Mouse (Mus musculus) forebrain, embryonic 11.5 days (tissue): ENCODE data around the gene Arid1b. TPM values are rescaled to one million over a fixed set of nuclear protein-coding genes. Genes with fewer than 3 reads are reported as not detected.

ENCODE experiments used
- ATAC-seq: fragments of 200-750 bp; cut with Nextera tagmentation; replicated peaks from 2 replicates; pipeline ENCODE4 v1.8.0; 2017; ENCODE audit warnings: moderate TSS enrichment; ENCODE audit not compliant: low FRiP score
- DNase-seq: peaks from one replicate; pipeline ENCODE4 v3.0.0-alpha.2; 2017; ENCODE audit warnings: low spot score
- H3K27ac ChIP-seq: fragments of 300-500 bp; sonication (generic); 2 replicates; pipeline ENCODE4 v1.5.1; 2014; ENCODE audit warnings: low read depth, low read length
- H3K27me3 ChIP-seq: fragments of 300-500 bp; sonication (generic); 2 replicates; pipeline ENCODE4 v1.6.1; 2014; ENCODE audit warnings: mild to moderate bottlenecking, low read length, mixed read lengths; ENCODE audit not compliant: control insufficient read depth, insufficient read depth
- H3K36me3 ChIP-seq: fragments of 300-500 bp; sonication (generic); 2 replicates; pipeline ENCODE4 v1.6.1; 2014; ENCODE audit warnings: mild to moderate bottlenecking, low read length, moderate library complexity, mixed read lengths; ENCODE audit not compliant: control insufficient read depth, insufficient read depth
- H3K4me1 ChIP-seq: fragments of 300-500 bp; sonication (generic); replicated peaks from 2 replicates; pipeline ENCODE4 v1.6.1; 2014; ENCODE audit warnings: low read length, mixed read lengths; ENCODE audit not compliant: control insufficient read depth, insufficient read depth
- H3K4me2 ChIP-seq: fragments of 300-500 bp; sonication (generic); 2 replicates; pipeline ENCODE4 v1.6.1; 2014; ENCODE audit warnings: low read depth, mild to moderate bottlenecking, low read length, moderate library complexity, mixed read lengths; ENCODE audit not compliant: severe bottlenecking
- H3K4me3 ChIP-seq: fragments of 300-500 bp; sonication (generic); 2 replicates; pipeline ENCODE4 v1.5.1; 2014; ENCODE audit warnings: low read depth, low read length
- H3K9ac ChIP-seq: fragments of 300-500 bp; sonication (generic); 2 replicates; pipeline ENCODE4 v1.6.1; 2014; ENCODE audit warnings: low read length
- H3K9me3 ChIP-seq: fragments of 300-500 bp; sonication (generic); 2 replicates; pipeline ENCODE4 v1.6.1; 2016; ENCODE audit warnings: low read length, mixed read lengths; ENCODE audit not compliant: control insufficient read depth
- WGBS: fragments of 180-500 bp; shearing (Covaris S2); extraction: QIAGEN DNeasy Blood & Tissue Kit; methylation state at CpG from one replicate; pipeline ENCODE4 v1.1.7; 2014; 5-methylcytosine and 5-hydroxymethylcytosine counted together
- polyA plus RNA-seq: library from polyadenylated mRNA; unstranded; fragments of >200 nt; fragmentation: Nextera tagmentation; extraction: Ambion mirVana; gene quantifications from 2 replicates; pipeline ENCODE4 v1.2.1, GENCODE M21; 2014

Arid1b gene
- polyA plus RNA-seq, 1 experiment from 2014 or later = 16.3 TPM

DNA sequence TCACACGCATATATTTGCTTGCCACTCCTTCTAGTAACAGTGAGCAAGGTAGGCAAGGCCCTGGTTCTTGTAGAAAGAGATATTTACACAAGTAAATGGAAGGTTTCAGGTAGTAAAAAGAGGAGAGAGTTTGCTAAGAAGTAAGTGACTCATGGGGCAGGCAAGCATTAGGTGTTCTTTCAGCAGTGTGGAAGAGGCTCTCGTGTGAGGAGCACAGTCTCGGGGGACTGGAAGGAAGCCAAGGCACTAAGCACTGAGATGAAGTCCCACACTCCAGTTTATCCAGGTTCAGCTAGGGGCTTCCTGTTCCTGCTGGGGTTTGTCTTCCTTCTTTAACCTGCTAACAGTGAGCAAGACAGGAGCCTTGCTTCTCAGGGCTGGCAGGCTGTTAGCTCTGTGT is 203.6 kb downstream of the Arid1b start:
- ATAC-seq (no peak), DNase-seq (no peak)
- no peaks in the 10 kb centered on the region for H3K4me1 ChIP-seq
- no peak overlapping the region for H3K4me2 ChIP-seq
- H3K4me3 ChIP-seq = no peak overlapping the region
- H3K27ac ChIP-seq = no peak overlapping the region
- WGBS = 81% methylated on average over 3 of the region's 3 CpGs
- H3K9me3 ChIP-seq = no peaks in the 10 kb centered on the region
- H3K9ac ChIP-seq = no peak overlapping the region
- H3K36me3 ChIP-seq = no peaks in the 10 kb centered on the region
- H3K27me3 ChIP-seq = no peaks in the 10 kb centered on the region

DNA sequence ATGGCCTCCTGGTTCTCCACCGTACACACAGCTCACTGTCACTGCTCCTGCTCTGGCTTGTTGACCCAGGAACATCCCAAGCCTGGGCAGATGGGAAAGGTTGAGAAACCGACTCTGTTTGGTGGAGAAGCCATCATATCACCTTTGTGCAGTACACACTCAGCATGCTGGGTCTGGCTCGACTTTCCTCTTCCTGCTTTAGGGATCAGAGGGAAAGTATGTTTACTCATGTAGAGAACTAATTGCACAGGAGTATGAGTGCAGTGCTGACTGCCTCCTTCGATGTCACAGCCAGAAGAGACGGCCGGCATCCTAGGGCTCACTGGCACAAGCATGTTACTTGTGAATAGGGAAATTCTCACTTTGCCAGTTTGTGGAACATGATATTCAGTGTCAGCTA is 204.1 kb downstream of the Arid1b start:
- no peak for ATAC-seq
- Histone ChIP-seq H3K36me3 (no peaks in the 10 kb centered on the region), H3K4me1 (no peaks in the 10 kb centered on the region), H3K4me2 (no peak overlapping the region), H3K27ac (no peak overlapping the region), H3K9me3 (no peaks in the 10 kb centered on the region), H3K4me3 (no peak overlapping the region), H3K27me3 (no peaks in the 10 kb centered on the region), H3K9ac (no peak overlapping the region)
- 83% methylated on average over 6 of the region's 6 CpGs for WGBS
- DNase-seq = no peak

DNA sequence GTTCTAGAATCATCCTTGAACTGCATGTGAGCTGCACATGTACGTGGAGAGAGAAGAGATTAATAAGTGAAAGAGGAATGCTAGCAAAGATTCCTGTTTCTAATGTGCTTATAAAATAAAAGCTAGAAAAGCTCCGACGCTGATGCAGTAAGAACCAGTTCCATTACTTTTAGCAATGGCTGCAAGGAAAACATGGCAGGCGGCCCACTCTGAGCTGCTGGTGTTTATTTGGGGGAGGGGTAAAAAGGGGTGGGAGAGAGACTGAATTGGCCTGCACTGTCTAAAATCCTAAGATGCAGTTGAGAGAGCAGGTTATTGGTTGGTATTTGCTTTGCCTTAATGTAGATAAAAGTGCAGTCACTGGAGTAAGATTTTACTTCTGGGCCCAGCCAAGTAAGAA is 204.7 kb downstream of the Arid1b start:
- no peak for ATAC-seq
- WGBS = 76% methylated on average over 4 of the region's 4 CpGs
- Histone ChIP-seq H3K27ac (no peak overlapping the region), H3K9ac (no peak overlapping the region), H3K4me2 (no peak overlapping the region), H3K36me3 (no peaks in the 10 kb centered on the region), H3K9me3 (no peaks in the 10 kb centered on the region), H3K4me1 (no peaks in the 10 kb centered on the region), H3K4me3 (no peak overlapping the region), H3K27me3 (no peaks in the 10 kb centered on the region)
- no peak for DNase-seq

DNA sequence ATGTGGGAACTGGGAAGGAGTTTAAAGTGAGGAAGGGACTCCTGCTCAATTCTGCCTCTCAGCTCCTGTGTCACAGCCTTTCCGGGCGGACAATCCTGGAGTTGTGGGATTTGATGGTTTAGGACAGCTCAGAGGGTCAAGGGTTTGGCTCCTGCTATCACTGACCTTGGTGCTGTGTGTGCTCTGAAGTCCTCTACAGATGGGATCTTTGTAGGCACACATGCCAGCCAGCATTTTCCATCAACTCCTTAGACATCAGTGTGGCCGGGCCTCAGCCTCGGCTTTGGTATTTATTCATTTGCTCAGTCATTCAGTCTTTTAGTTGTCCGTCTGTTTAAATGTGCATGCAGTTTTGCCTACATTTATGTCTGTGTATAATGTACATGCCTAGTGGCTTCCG is 206.5 kb downstream of the Arid1b start:
- DNase-seq (no peak), ATAC-seq (no peak)
- no peak overlapping the region for H3K9ac ChIP-seq
- 92% methylated on average over 6 of the region's 6 CpGs for WGBS
- no peak overlapping the region for H3K27ac ChIP-seq
- H3K27me3 ChIP-seq = no peaks in the 10 kb centered on the region
- no peaks in the 10 kb centered on the region for H3K4me1 ChIP-seq
- no peaks in the 10 kb centered on the region for H3K9me3 ChIP-seq
- H3K4me2 ChIP-seq = no peak overlapping the region
- no peaks in the 10 kb centered on the region for H3K36me3 ChIP-seq
- H3K4me3 ChIP-seq = no peak overlapping the region

DNA sequence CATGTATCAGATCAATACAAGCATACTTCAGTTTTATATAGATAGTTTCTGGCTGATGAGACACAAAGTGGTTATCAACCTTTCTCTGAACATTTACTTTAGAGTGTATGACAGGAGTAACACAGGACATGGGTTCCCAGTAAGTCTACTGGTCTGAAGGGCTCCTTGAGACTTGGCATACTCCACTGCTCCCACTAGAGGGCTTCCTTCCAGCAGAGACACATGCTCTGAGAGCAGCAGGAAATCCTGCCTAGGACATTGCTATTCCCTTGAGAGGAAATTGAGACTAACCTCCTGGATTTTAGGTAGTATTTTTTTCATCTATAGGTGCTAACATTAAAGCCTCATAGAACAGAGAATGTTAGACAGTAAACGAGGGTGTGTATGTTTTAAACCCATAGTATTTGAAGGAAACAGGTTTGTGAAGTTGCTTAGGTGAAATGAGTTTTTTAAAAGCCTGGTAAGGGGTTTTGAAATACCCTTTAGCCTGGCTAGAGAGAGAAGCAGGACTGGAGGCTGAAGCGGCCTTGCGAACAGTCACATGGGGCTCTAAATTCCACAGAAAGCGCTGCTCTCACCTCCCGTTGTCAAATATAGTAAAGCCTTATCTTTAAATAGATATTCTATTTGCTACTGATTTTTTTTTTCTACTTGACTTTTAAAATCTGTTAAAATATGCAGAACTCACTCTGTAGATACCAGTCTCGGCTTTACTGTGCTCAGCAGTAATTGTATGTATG is 207.9 kb downstream of the Arid1b start:
- H3K4me1 ChIP-seq = peaks cover 3% of the 10 kb centered on the region; the same call in 1 of the 2 replicates
- 89% methylated on average over 6 of the region's 6 CpGs for WGBS
- ATAC-seq = no peak

DNA sequence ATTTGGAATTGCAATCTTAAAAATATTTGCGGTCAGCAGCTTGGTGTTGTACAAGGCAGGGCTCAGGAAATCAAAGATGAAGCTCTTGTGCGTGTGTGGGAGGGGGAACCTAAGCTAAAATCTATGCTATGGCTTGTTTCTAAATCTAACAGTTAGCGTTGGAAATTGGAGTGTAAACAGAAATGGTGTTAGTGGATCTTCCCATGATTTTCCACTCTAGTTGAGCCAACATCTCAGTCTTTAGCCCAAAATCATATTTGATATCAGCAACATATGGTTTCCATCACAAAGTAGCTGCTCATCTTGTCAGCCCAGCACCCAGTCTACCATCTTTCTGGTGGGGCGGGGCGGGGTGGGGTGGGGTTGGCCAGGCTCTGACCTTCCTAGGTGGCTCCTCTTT is 208.6 kb downstream of the Arid1b start:
- Histone ChIP-seq H3K27ac (no peak overlapping the region), H3K4me2 (no peak overlapping the region), H3K4me1 (peaks cover 3% of the 10 kb centered on the region; the same call in 1 of the 2 replicates), H3K4me3 (no peak overlapping the region), H3K9ac (no peak overlapping the region), H3K27me3 (no peaks in the 10 kb centered on the region), H3K36me3 (no peaks in the 10 kb centered on the region), H3K9me3 (no peaks in the 10 kb centered on the region)
- ATAC-seq = no peak
- DNase-seq = no peak
- 94% methylated on average over 5 of the region's 5 CpGs for WGBS

More for the DNA sequence above, 207.9 kb downstream of the Arid1b start:
- H3K9ac ChIP-seq = no peak overlapping the region
- no peak overlapping the region for H3K4me2 ChIP-seq
- no peaks in the 10 kb centered on the region for H3K36me3 ChIP-seq
- no peaks in the 10 kb centered on the region for H3K9me3 ChIP-seq
- H3K27me3 ChIP-seq = no peaks in the 10 kb centered on the region
- H3K27ac ChIP-seq = no peak overlapping the region
- DNase-seq = no peak
- H3K4me3 ChIP-seq = no peak overlapping the region

DNA sequence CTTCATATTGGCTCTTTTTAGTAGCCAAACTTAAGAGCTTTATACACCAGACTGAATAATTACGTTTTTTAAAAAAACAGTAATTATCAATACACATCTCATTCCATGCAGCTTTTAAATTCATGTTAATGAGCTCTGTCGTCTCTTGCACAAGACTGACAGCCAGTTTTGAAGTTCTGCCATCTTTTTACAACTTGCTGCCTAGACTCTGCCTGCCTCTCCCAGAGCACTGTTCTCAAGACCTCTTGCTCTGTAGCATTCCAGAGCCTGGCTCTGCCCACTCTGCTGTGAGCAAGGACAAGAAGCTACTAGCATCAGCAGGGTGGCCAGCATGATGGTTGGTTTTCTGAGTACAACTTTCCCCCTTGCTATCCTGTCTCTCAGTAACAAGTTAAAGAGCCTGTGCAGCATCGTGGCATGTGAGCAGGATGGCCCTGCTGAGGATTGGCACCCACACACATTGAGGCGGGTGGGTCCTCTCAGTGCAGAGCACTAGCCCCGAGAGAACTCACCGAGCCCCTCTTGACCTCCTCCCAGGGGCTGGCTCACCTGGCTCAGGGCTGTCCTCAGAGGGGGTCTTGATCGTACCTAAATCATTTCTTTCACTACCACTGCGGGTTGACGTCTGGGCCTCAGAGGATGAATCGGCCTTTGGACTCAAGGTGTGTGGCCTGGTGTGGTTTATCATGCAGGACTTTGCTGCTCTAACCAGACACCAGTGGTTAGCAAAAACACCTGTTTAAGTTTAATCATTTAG is 209.4 kb downstream of the Arid1b start:
- Histone ChIP-seq H3K4me1 (peaks cover 3% of the 10 kb centered on the region; the same call in 1 of the 2 replicates), H3K4me2 (no peak overlapping the region), H3K9me3 (no peaks in the 10 kb centered on the region), H3K36me3 (no peaks in the 10 kb centered on the region), H3K27ac (no peak overlapping the region), H3K4me3 (no peak overlapping the region), H3K9ac (no peak overlapping the region), H3K27me3 (no peaks in the 10 kb centered on the region)
- DNase-seq (no peak), ATAC-seq (no peak)
- WGBS = 92% methylated on average over 10 of the region's 10 CpGs

DNA sequence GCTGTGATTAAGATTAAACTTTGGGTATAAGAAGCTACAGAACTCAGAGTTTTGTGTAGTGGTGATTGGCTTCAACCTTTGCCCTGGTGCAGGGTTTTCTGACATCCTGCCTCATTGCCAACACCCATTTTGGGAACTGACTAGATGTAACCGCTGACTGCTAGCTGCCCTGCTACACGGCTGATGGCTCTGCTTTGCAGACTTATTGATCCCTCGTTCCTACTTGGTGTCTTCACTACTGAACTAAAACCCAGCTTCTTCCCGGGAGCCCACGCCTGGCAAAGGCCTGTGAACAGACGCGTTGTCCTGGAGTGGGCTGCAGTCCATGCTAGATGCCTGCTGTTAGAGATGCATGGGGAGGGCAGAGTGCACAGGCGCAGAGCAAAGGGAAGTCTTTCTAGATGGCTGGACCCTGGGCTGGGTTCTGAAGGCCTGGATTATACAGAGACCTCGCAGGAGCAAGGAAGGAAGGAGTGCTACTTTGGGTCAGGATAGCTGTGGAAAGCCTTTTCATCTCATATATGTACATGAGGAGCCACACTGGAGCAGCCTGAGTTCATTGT is 210.1 kb downstream of the Arid1b start:
- WGBS = 92% methylated on average over 9 of the region's 9 CpGs
- Histone ChIP-seq H3K4me1 (peaks cover 3% of the 10 kb centered on the region; the same call in 1 of the 2 replicates), H3K4me2 (no peak overlapping the region), H3K36me3 (no peaks in the 10 kb centered on the region), H3K4me3 (no peak overlapping the region), H3K9me3 (no peaks in the 10 kb centered on the region), H3K9ac (no peak overlapping the region), H3K27me3 (no peaks in the 10 kb centered on the region), H3K27ac (no peak overlapping the region)
- ATAC-seq (no peak), DNase-seq (no peak)
